Mouse (Mus musculus) limb, embryonic 15.5 days (tissue): ENCODE results near the gene Slc22a12. TPM values are rescaled to one million over a fixed set of nuclear protein-coding genes. Genes with fewer than 3 reads are reported as not detected.

Experiments used
- ATAC-seq: fragments of 200-750 bp; cut with Nextera tagmentation; 2 replicates; pipeline ENCODE4 v1.8.0; 2017; ENCODE audit warnings: low read depth, moderate TSS enrichment; ENCODE audit not compliant: insufficient number of reproducible peaks, low FRiP score, low TSS enrichment
- H3K27ac ChIP-seq: fragments of 300-500 bp; sonication (generic); 2 replicates; pipeline ENCODE4 v1.5.1; 2015; ENCODE audit warnings: moderate library complexity, mild to moderate bottlenecking, inconsistent platforms
- H3K27me3 ChIP-seq: fragments of 300-500 bp; sonication (generic); 2 replicates; pipeline ENCODE4 v1.6.1; 2015; ENCODE audit warnings: inconsistent platforms
- H3K36me3 ChIP-seq: fragments of 300-500 bp; sonication (generic); 2 replicates; pipeline ENCODE4 v1.6.1; 2015; ENCODE audit warnings: inconsistent platforms
- H3K4me1 ChIP-seq: fragments of 300-500 bp; sonication (generic); 2 replicates; pipeline ENCODE4 v1.6.1; 2015; ENCODE audit warnings: inconsistent platforms
- H3K4me2 ChIP-seq: fragments of 300-500 bp; sonication (generic); 2 replicates; pipeline ENCODE4 v1.6.1; 2015; ENCODE audit warnings: mild to moderate bottlenecking, inconsistent platforms
- H3K4me3 ChIP-seq: fragments of 300-500 bp; sonication (generic); 2 replicates; pipeline ENCODE4 v1.5.1; 2015; ENCODE audit warnings: mild to moderate bottlenecking, inconsistent platforms
- H3K9ac ChIP-seq: fragments of 300-500 bp; sonication (generic); 2 replicates; pipeline ENCODE4 v1.6.1; 2015; ENCODE audit warnings: inconsistent platforms
- H3K9me3 ChIP-seq: fragments of 300-500 bp; sonication (generic); 2 replicates; pipeline ENCODE4 v1.6.1; 2016; ENCODE audit warnings: inconsistent platforms
- WGBS: fragments of 180-500 bp; shearing (Covaris S2); methylation state at CpG from one replicate; pipeline ENCODE4 v1.1.7; 2015; 5-methylcytosine and 5-hydroxymethylcytosine counted together
- polyA plus RNA-seq: library from polyadenylated mRNA; unstranded; fragments of >200 nt; fragmentation: Nextera tagmentation; extraction: Ambion mirVana; gene quantifications from 2 replicates; pipeline ENCODE4 v1.2.1, GENCODE M21; 2015

Slc22a12 gene
- polyA plus RNA-seq, 1 experiment from 2014 or later = not detected

GRCm38 (mm10) chr19:6497803-6498202 is 45.0 kb downstream of the Slc22a12 start:
- H3K4me3 ChIP-seq = peak overlapping the region; percentile 48
- H3K4me1 ChIP-seq = peaks cover 27% of the 10 kb centered on the region
- H3K36me3 ChIP-seq = no peaks in the 10 kb centered on the region
- H3K27ac ChIP-seq = no peak overlapping the region
- no peak overlapping the region for H3K9ac ChIP-seq
- ATAC-seq = no peak
- H3K27me3 ChIP-seq = peaks cover 92% of the 10 kb centered on the region
- WGBS = 0% methylated on average over 37 of the region's 39 CpGs
- peak overlapping the region; percentile 87 for H3K4me2 ChIP-seq
- no peaks in the 10 kb centered on the region for H3K9me3 ChIP-seq

GRCm38 (mm10) chr19:6497150-6497801 is 45.6 kb downstream of the Slc22a12 start:
- Histone ChIP-seq H3K27me3 (peaks cover 93% of the 10 kb centered on the region), H3K9me3 (no peaks in the 10 kb centered on the region), H3K36me3 (no peaks in the 10 kb centered on the region), H3K4me1 (peaks cover 22% of the 10 kb centered on the region), H3K9ac (no peak overlapping the region), H3K27ac (no peak overlapping the region), H3K4me3 (peak overlapping the region; percentile 48), H3K4me2 (peak overlapping the region; percentile 87)
- ATAC-seq = no peak
- 1% methylated on average over 11 of the region's 39 CpGs for WGBS

DNA sequence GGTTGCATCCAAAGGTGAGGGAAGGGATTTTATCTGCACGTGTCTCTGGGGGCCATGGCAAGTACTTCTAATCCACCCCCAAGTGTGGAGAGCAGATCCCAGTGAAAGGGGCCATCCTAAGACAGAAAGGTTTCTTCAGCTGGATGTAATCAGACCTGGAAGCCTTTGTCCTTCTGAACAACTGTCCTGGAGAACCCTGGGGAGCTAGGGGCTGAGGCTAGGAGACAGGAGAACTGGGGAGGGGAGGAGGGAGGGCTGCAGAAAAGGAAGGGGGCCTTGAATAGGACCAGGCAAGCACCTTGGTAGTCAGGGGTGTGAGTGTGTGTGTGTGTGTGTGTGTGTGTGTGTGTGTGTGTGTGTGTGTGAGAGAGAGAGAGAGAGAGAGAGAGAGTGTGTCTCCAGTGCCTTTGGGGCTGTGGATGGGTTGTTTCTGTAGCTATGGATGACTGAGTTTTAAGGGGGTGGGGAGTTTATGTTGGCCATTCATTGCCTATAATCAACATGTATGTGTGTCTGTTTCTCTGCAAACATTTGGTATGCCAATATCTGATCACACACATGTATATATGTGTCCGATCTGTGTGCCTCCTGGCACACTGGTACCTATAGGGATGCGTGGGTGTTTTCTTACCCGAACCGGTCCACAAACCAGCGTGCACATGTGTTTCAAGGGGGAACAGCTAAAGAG is 46.2 kb downstream of the Slc22a12 start:
- Histone ChIP-seq H3K9me3 (no peaks in the 10 kb centered on the region), H3K27ac (no peak overlapping the region), H3K4me3 (no peak overlapping the region), H3K4me1 (peaks cover 16% of the 10 kb centered on the region), H3K4me2 (0 out of 2 replicates have a peak overlapping the region, but pooled peaks have one; percentile 87), H3K36me3 (no peaks in the 10 kb centered on the region), H3K27me3 (peaks cover 92% of the 10 kb centered on the region), H3K9ac (no peak overlapping the region)
- 9% methylated on average over 6 of the region's 6 CpGs for WGBS
- no peak for ATAC-seq

GRCm38 (mm10) chr19:6495714-6496113 is 47.1 kb downstream of the Slc22a12 start:
- 28% methylated on average over 8 of the region's 8 CpGs for WGBS
- ATAC-seq = no peak
- no peaks in the 10 kb centered on the region for H3K9me3 ChIP-seq

DNA sequence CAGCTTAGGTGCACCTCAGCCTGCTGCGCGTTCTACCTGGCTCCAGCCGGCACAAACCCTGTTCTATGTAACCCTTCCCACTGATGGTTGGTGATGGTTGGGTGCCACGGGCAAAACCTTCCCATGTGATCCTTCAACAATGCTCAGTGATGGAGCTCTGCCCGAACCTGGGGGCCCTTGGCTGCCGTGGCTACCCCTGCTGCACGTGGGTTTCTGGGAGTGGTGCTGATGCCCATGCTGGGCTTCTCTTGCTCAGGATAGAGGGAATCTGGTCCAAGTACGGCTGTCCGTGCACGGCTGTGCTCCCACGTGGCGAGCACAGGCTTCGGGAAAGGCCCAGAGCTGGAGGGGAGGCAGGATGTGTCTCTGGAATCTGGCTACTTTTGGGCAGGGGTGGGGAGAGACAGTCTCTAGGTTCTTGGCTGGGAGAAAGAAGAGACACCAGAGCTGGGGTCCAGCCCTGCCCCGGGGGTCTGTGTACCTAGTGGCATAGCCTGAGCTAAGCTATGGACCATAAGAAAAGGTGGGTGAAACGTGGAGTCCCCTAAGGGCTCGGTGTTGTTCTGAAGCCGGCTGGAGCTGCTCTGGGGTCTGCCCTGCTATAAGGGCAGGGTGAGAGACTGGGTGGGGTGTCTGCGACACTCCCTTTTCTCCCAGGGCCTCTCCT is 48.2 kb downstream of the Slc22a12 start:
- Histone ChIP-seq H3K27me3 (peaks cover 91% of the 10 kb centered on the region), H3K27ac (no peak overlapping the region), H3K36me3 (no peaks in the 10 kb centered on the region), H3K4me2 (no peak overlapping the region), H3K4me3 (no peak overlapping the region), H3K9me3 (no peaks in the 10 kb centered on the region), H3K9ac (no peak overlapping the region), H3K4me1 (peaks cover 16% of the 10 kb centered on the region)
- 56% methylated on average over 18 of the region's 18 CpGs for WGBS
- ATAC-seq = no peak

More at GRCm38 (mm10) chr19:6495714-6496113, 47.1 kb downstream of the Slc22a12 start:
- H3K9ac ChIP-seq = no peak overlapping the region
- H3K36me3 ChIP-seq = no peaks in the 10 kb centered on the region
- H3K4me3 ChIP-seq = no peak overlapping the region
- H3K27me3 ChIP-seq = peaks cover 92% of the 10 kb centered on the region
- H3K4me1 ChIP-seq = peaks cover 16% of the 10 kb centered on the region
- H3K4me2 ChIP-seq = no peak overlapping the region
- H3K27ac ChIP-seq = no peak overlapping the region

DNA sequence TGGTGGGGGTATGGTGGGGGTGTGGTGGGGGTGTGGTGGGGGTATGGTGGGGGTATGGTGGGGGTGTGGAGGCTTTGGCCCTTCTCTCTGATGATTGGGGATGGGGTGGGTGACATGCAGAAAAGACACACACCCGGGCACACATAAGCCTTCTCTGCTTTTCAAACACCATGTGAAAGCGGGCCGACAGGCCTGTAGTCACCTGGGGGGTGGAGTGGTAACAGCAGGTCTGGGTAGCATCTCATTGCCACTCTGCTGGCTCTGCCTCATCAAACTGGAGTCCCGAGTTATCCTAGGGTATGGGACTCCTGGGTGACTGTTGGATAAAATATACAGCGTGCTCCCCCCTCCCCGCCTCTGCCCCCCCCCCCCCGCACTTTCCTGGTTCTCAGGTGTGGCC is 48.8 kb downstream of the Slc22a12 start:
- Histone ChIP-seq H3K9ac (no peak overlapping the region), H3K4me3 (no peak overlapping the region), H3K9me3 (no peaks in the 10 kb centered on the region), H3K4me1 (peaks cover 16% of the 10 kb centered on the region), H3K27me3 (peaks cover 87% of the 10 kb centered on the region), H3K4me2 (no peak overlapping the region), H3K36me3 (no peaks in the 10 kb centered on the region), H3K27ac (no peak overlapping the region)
- 66% methylated on average over 5 of the region's 7 CpGs for WGBS
- ATAC-seq = no peak

GRCm38 (mm10) chr19:6493219-6493618 is 49.6 kb downstream of the Slc22a12 start:
- no peak overlapping the region for H3K9ac ChIP-seq
- H3K4me3 ChIP-seq = no peak overlapping the region
- WGBS = 66% methylated on average over 7 of the region's 7 CpGs
- ATAC-seq = no peak
- H3K9me3 ChIP-seq = no peaks in the 10 kb centered on the region
- H3K27me3 ChIP-seq = peaks cover 84% of the 10 kb centered on the region
- peaks cover 11% of the 10 kb centered on the region for H3K4me1 ChIP-seq
- H3K36me3 ChIP-seq = no peaks in the 10 kb centered on the region
- no peak overlapping the region for H3K27ac ChIP-seq
- no peak overlapping the region for H3K4me2 ChIP-seq

- 22% methylated on average over 12 of the region's 12 CpGs for WGBS
- no peak overlapping the region for H3K27ac ChIP-seq
- H3K9ac ChIP-seq = no peak overlapping the region
- no peak for ATAC-seq
- no peak overlapping the region for H3K4me2 ChIP-seq
- H3K36me3 ChIP-seq = no peaks in the 10 kb centered on the region
- H3K9me3 ChIP-seq = no peaks in the 10 kb centered on the region
- H3K4me3 ChIP-seq = no peak overlapping the region
- peaks cover 85% of the 10 kb centered on the region for H3K27me3 ChIP-seq
- H3K4me1 ChIP-seq = 0 out of 2 replicates have a peak, but pooled peaks cover 2% of the 10 kb centered on the region
Observed at GRCm38 (mm10) chr19:6492124-6492523, 50.7 kb downstream of the Slc22a12 start.

DNA sequence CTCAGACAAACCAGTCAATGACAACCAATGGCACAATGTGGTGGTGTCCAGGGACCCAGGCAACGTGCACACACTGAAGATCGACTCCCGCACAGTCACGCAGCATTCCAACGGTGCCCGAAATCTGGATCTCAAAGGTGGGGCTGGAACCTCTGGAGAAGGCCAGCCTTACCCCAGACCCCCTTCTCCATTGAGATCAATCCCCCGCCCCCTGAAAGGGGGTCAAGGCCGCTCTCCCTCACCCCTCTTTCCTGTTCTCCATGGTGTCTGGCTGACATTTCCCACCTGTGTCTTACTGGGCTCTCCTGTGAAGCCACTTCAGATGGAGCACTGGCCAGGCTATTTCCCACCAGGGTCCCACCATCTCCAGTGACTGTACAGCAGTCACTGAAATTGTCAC is 51.3 kb downstream of the Slc22a12 start:
- ATAC-seq = no peak
- Histone ChIP-seq H3K9ac (no peak overlapping the region), H3K4me2 (no peak overlapping the region), H3K27me3 (peaks cover 85% of the 10 kb centered on the region), H3K4me1 (no peaks in the 10 kb centered on the region), H3K36me3 (no peaks in the 10 kb centered on the region), H3K27ac (no peak overlapping the region), H3K4me3 (no peak overlapping the region), H3K9me3 (no peaks in the 10 kb centered on the region)
- WGBS = 81% methylated on average over 8 of the region's 8 CpGs

DNA sequence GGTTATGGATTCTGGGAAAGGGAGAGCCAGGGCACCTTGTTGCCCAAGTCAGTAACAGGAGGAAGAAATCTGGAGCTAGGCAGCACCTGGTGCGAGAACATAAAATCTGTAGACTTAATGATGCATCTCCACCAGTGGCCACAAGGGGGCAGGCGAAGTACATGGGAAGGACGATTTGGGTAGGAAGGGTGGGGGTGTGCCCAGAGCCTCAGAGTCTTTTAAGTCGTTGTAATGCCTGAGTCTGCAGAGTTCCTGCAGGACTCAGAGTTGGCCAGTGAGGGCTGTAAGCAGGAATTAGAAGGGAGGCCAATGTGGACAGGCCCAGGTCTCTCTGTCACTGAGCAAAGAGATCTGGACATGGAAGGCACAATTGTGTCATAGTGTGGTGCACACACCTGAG is 53.8 kb downstream of the Slc22a12 start:
- H3K4me3 ChIP-seq = no peak overlapping the region
- H3K27ac ChIP-seq = no peak overlapping the region
- H3K27me3 ChIP-seq = peaks cover 63% of the 10 kb centered on the region
- no peak overlapping the region for H3K9ac ChIP-seq
- no peaks in the 10 kb centered on the region for H3K9me3 ChIP-seq
- H3K4me1 ChIP-seq = no peaks in the 10 kb centered on the region
- H3K36me3 ChIP-seq = no peaks in the 10 kb centered on the region
- no peak for ATAC-seq
- 0% methylated on average over 4 of the region's 4 CpGs for WGBS
- H3K4me2 ChIP-seq = no peak overlapping the region
